Comparison of ENCODE assay signal across 18 mouse cellular contexts in genomic region chr10:75889406-75890153, GRCm38 (mm10). TPM values are rescaled to one million over a fixed set of nuclear protein-coding genes. Genes with fewer than 3 reads are reported as not detected.
DNase-seq lines count a peak whose midpoint lies in the region; ATAC-seq lines count a peak whose summit lies in the region.
"Had no signal": no experiment of that assay in that cellular context is flagged by ENCODE, and none has a peak within 500 bp of the region (broad histone marks: within the 10 kb centered on the region; RNA-seq: fewer than 3 reads in every experiment).

No protein-coding gene starts in this region.

- DNase-seq in heart, postnatal 14 days: peak; percentile 22 to 29
- DNase-seq in heart, adult 18-20 months: no peak
- peak; percentile 74 for DNase-seq in MN1 (ENCODE audit: low spot score)
- peak; percentile 10 for DNase-seq in embryo, embryonic 10.5 days (ENCODE audit: low spot score)
- DNase-seq in gastrocnemius, adult 8-10 months (ENCODE audit: low spot score in 2 of 2): no peak
- DNase-seq: adrenal gland, adult 8-10 months; cerebellum, adult 9-10 months; gastrocnemius, postnatal 10 days; heart, adult 2 months; kidney, adult 11 months; thymus, postnatal 25 days had no signal

- peaks cover 45% of the 10 kb centered on the region for H3K4me1 ChIP-seq in megakaryocyte, embryonic 14.5 days

- no peaks in the 10 kb centered on the region for H3K9me3 ChIP-seq in megakaryocyte, embryonic 14.5 days
- H3K9me3 ChIP-seq: forebrain, embryonic 13.5 days; limb, embryonic 15.5 days; liver, embryonic 15.5 days had no signal

- no peak for ATAC-seq in megakaryocyte, adult 5-6 weeks (ENCODE audit: poor library complexity, severe bottlenecking)
- no peak for ATAC-seq in inflammation-experienced regulatory T-cells, adult 6 months
- ATAC-seq: forebrain, embryonic 13.5 days; hindbrain, embryonic 16.5 days had no signal

- H3K36me3 ChIP-seq in megakaryocyte, embryonic 14.5 days (replicated peaks; ENCODE audit: low read length): peaks cover 11% of the 10 kb centered on the region
- H3K36me3 ChIP-seq: liver, embryonic 15.5 days had no signal

- peaks cover 22% of the 10 kb centered on the region for H3K27me3 ChIP-seq in megakaryocyte, embryonic 14.5 days (replicated peaks)
- H3K27me3 ChIP-seq: forebrain, embryonic 13.5 days; limb, embryonic 15.5 days had no signal

- intact Hi-C loops in heart, postnatal 14 days (cut with DNase I): loop anchor here (10.0 kb wide), 1 partner anchor 145 kb away; the partner anchor contains the start of gene Zfp280b

- peak overlapping the region; percentile 19 for H3K4me3 ChIP-seq in megakaryocyte, embryonic 14.5 days (replicated peaks)
- H3K4me3 ChIP-seq: forebrain, embryonic 13.5 days; heart, adult 2 months; limb, embryonic 15.5 days; liver, embryonic 15.5 days had no signal

RNA-seq across cellular contexts. Expression of gene Derl3, which starts 3.6 kb away (rescaled TPM):
- under 1 TPM in 1 of 2 experiments, not detected in 1; 0.51 TPM for total RNA-seq in heart, postnatal 14 days (2021)
- under 1 TPM; 0.57 to 0.74 TPM for total RNA-seq in heart, adult 18-20 months (2021)
- 1.2 and 44.8 TPM in 2 replicates for polyA plus RNA-seq in megakaryocyte, embryonic 14.5 days (2012; ENCODE audit: insufficient read depth, low replicate concordance)
- 0.41 and 0.89 TPM in 2 replicates for total RNA-seq in megakaryocyte, adult 5-6 weeks (2015)
- not detected in 2 replicates for total RNA-seq in megakaryocyte, adult 5-6 weeks (2017)
- 1 to 10 TPM in 1 of 3 experiments, under 1 TPM in 2; 0.39 to 3.3 (median 0.73) TPM for polyA plus RNA-seq in inflammation-experienced regulatory T-cells, adult 6 months (2017; shearing (Covaris generic))
- 1 to 10 TPM in 1 of 4 experiments, not detected in 3; 1.1 TPM for total RNA-seq in gastrocnemius, adult 8-10 months (2022)

RNA-seq across cellular contexts. Expression of gene Mif, which starts 29.5 kb away (rescaled TPM):
- total RNA-seq in heart, postnatal 14 days (2021): 100 to 1,000 TPM; 215 to 220 TPM
- total RNA-seq in heart, adult 18-20 months (2021): 100 to 1,000 TPM; 215 to 232 TPM
- 3,756 and 4,116 TPM in 2 replicates for polyA plus RNA-seq in megakaryocyte, embryonic 14.5 days (2012; ENCODE audit: insufficient read depth, low replicate concordance)
- total RNA-seq in megakaryocyte, adult 5-6 weeks (2015): 68.9 and 73.4 TPM in 2 replicates
- total RNA-seq in megakaryocyte, adult 5-6 weeks (2017): 87.4 and 123 TPM in 2 replicates
- 100 to 1,000 TPM; 423 to 560 (median 495) TPM for polyA plus RNA-seq in inflammation-experienced regulatory T-cells, adult 6 months (2017; shearing (Covaris generic))
- 100 to 1,000 TPM; 144 to 161 (median 157) TPM for total RNA-seq in gastrocnemius, adult 8-10 months (2022)

RNA-seq across cellular contexts. Expression of gene Smarcb1, which starts 31.8 kb away (rescaled TPM):
- total RNA-seq in heart, postnatal 14 days (2021): 10 to 100 TPM; 26.1 to 29.1 TPM
- 10 to 100 TPM; 20.5 to 24.2 TPM for total RNA-seq in heart, adult 18-20 months (2021)
- polyA plus RNA-seq in megakaryocyte, embryonic 14.5 days (2012; ENCODE audit: insufficient read depth, low replicate concordance): 241 and 345 TPM in 2 replicates
- total RNA-seq in megakaryocyte, adult 5-6 weeks (2015): 44.0 and 46.2 TPM in 2 replicates
- 40.6 and 48.4 TPM in 2 replicates for total RNA-seq in megakaryocyte, adult 5-6 weeks (2017)
- 100 to 1,000 TPM in 2 of 3 experiments, 10 to 100 TPM in 1; 89.2 to 126 (median 106) TPM for polyA plus RNA-seq in inflammation-experienced regulatory T-cells, adult 6 months (2017; shearing (Covaris generic))
- 10 to 100 TPM; 11.0 to 16.7 (median 11.5) TPM for total RNA-seq in gastrocnemius, adult 8-10 months (2022)

RNA-seq across cellular contexts. Expression of gene Chchd10, which starts 43.4 kb away (rescaled TPM):
- total RNA-seq in heart, postnatal 14 days (2021): 1,000 to 10,000 TPM; 1,290 to 1,409 TPM
- 1,000 to 10,000 TPM; 1,749 to 1,983 TPM for total RNA-seq in heart, adult 18-20 months (2021)
- polyA plus RNA-seq in megakaryocyte, embryonic 14.5 days (2012; ENCODE audit: insufficient read depth, low replicate concordance): 113 and 164 TPM in 2 replicates
- total RNA-seq in megakaryocyte, adult 5-6 weeks (2015): 7.1 and 9.3 TPM in 2 replicates
- total RNA-seq in megakaryocyte, adult 5-6 weeks (2017): 8.1 and 15.7 TPM in 2 replicates
- polyA plus RNA-seq in inflammation-experienced regulatory T-cells, adult 6 months (2017; shearing (Covaris generic)): 10 to 100 TPM in 2 of 3 experiments, 1 to 10 TPM in 1; 5.3 to 15.4 (median 11.3) TPM
- total RNA-seq in gastrocnemius, adult 8-10 months (2022): 1,000 to 10,000 TPM; 1,130 to 1,571 (median 1,273) TPM

RNA-seq across cellular contexts. Expression of gene Mmp11, which starts 46.7 kb away (rescaled TPM):
- total RNA-seq in heart, postnatal 14 days (2021): 1 to 10 TPM; 5.0 to 9.7 TPM
- 1 to 10 TPM; 5.0 to 5.2 TPM for total RNA-seq in heart, adult 18-20 months (2021)
- 0.19 TPM in 1 of 2 replicates, not detected in the other for polyA plus RNA-seq in megakaryocyte, embryonic 14.5 days (2012; ENCODE audit: insufficient read depth, low replicate concordance)
- not detected in 2 replicates for total RNA-seq in megakaryocyte, adult 5-6 weeks (2015)
- not detected in 2 replicates for total RNA-seq in megakaryocyte, adult 5-6 weeks (2017)
- polyA plus RNA-seq in inflammation-experienced regulatory T-cells, adult 6 months (2017; shearing (Covaris generic)): 1 to 10 TPM in 2 of 3 experiments, under 1 TPM in 1; 0.91 to 7.7 (median 4.4) TPM
- total RNA-seq in gastrocnemius, adult 8-10 months (2022): 1 to 10 TPM in 3 of 4 experiments, under 1 TPM in 1; 0.77 to 2.3 (median 1.4) TPM

Comparison
In these comparisons a context has a peak if more than half of its experiments do, and no peak if none do; other contexts are left out.
1. DNase-seq: peak in heart, postnatal 14 days (2 of 2), MN1 (single experiment) and embryo, embryonic 10.5 days (single experiment); none in heart, adult 18-20 months (0 of 2) and gastrocnemius, adult 8-10 months (0 of 2).